Mouse (Mus musculus): ENCODE measurements at regions not wholly inside any gene's neighbourhood (a gene's known extent, or its start where the extent isn't known, plus 50 kb on each side); places are given as distances from the start of the nearest gene placed in this dataset.

DNA sequence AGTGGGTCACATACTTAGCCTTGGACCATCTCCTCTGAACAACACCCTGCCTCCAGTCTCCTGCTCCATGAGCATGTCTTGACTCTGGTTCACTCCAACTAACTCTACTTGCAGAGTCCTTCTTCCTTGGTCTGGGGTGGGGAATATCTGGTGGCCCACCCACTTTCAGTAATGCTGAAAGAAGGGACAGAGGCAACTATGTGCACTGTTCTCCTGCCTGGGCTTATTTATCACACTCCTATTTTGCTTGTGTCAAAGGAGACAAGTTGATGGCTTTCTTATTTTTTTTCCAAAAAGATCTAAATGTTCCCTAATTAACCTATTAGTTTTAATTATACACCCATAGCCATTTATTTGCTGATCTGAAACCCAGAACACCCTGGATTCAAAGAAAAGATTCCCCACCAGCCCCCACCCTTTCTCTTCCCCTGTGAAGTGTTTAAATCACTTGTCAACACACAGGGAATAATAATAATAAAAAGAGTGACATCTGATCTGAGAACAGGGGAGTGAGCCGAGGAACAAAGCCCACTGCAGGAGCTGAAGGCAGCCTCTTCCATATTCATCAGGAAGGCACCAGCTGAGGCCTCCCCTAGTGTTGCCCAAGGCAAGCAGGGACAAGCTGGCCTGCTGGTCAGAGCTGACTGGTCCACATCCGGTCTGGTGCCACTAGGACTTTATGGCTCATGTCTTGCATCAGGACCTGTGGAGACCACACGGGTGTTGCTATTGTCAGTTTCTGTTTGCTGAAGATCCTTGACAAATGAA lies 80.8 kb upstream of the Ncam1 start:
- no peak overlapping the region for H3K9ac ChIP-seq (replicated peaks)
- 0 out of 2 replicates have a peak, but pooled peaks cover 7% of the 10 kb centered on the region for H3K27me3 ChIP-seq
- H3K36me3 ChIP-seq, result no peaks in the 10 kb centered on the region
- WGBS, result 14% methylated on average over 3 of the region's 3 CpGs
- no peak overlapping the region for H3K4me3 ChIP-seq
- H3K4me1 ChIP-seq, result peaks cover 11% of the 10 kb centered on the region
- ATAC-seq (replicated peaks), result peak; percentile 95
- no peaks in the 10 kb centered on the region for H3K9me3 ChIP-seq
- H3K27ac ChIP-seq (replicated peaks), result no peak overlapping the region
- H3K4me2 ChIP-seq (replicated peaks), result no peak overlapping the region

DNA sequence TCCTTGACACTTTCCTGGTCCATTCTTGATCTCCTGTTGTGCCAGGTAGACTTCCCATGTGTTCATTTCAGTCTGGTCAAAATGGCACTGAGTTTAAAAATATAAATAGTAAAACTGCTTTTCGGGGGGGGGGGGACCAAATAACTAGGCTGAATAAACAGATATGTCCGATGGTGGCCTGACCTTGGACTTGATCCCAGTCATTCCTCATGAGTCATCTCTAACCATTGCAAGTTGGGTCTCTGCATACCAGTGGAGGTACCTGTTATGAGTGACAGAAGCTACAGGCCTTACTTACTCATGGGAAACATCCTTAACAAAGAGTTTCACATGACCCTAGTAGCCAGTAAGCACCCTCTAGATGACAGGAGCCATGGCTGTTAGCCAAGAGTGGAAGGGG lies 76.2 kb upstream of the Ncam1 start:
- H3K4me1 ChIP-seq, result peaks cover 14% of the 10 kb centered on the region
- H3K9me3 ChIP-seq, result no peaks in the 10 kb centered on the region
- WGBS, result 92% methylated on average over 2 of the region's 2 CpGs
- 0 out of 2 replicates have a peak, but pooled peaks cover 7% of the 10 kb centered on the region for H3K27me3 ChIP-seq
- H3K4me3 ChIP-seq, result no peak overlapping the region
- no peak for ATAC-seq (replicated peaks)
- no peak overlapping the region for H3K27ac ChIP-seq (replicated peaks)
- H3K36me3 ChIP-seq, result no peaks in the 10 kb centered on the region
- no peak overlapping the region for H3K4me2 ChIP-seq (replicated peaks)
- no peak overlapping the region for H3K9ac ChIP-seq (replicated peaks)

GRCm38 (mm10) chr9:49873550-49873949 lies 74.8 kb upstream of the Ncam1 start:
- Histone ChIP-seq H3K4me1 (peaks cover 4% of the 10 kb centered on the region), H3K36me3 (no peaks in the 10 kb centered on the region), H3K4me2 (replicated peaks) (peak overlapping the region; percentile 38), H3K9ac (replicated peaks) (peak overlapping the region; percentile 33), H3K4me3 (peak overlapping the region; percentile 22), H3K9me3 (no peaks in the 10 kb centered on the region), H3K27me3 (0 out of 2 replicates have a peak, but pooled peaks cover 7% of the 10 kb centered on the region), H3K27ac (replicated peaks) (0 out of 2 replicates have a peak overlapping the region, but pooled peaks have one; percentile 20)
- ATAC-seq (replicated peaks), result peak; percentile 88
- WGBS, result 5% methylated on average over 3 of the region's 3 CpGs

DNA sequence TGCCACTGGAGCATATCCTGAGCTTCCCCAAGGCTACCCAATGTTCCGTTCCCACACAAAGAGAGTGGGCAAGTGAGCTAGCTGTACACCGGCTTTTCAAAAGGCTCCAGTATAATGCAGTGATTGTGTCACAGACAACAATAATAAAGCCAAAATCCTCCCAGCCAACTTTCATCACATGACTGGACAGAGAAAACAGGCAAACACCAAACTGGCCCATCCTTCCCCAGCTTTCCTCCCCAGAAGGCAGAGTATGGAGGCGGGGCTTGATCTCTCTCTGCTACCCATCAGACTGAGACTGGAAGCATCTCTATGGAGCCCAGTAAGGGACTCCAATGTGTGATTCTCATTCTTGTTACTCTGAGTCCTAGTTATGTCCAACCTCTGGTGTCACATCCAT lies 52.8 kb upstream of the Ncam1 start:
- H3K27me3 ChIP-seq, result no peaks in the 10 kb centered on the region
- H3K36me3 ChIP-seq, result no peaks in the 10 kb centered on the region
- H3K4me2 ChIP-seq (replicated peaks), result no peak overlapping the region
- no peaks in the 10 kb centered on the region for H3K9me3 ChIP-seq
- H3K9ac ChIP-seq (replicated peaks), result no peak overlapping the region
- no peak overlapping the region for H3K4me3 ChIP-seq
- no peaks in the 10 kb centered on the region for H3K4me1 ChIP-seq
- 52% methylated on average over 3 of the region's 3 CpGs for WGBS
- no peak for ATAC-seq (replicated peaks)
- no peak overlapping the region for H3K27ac ChIP-seq (replicated peaks)

DNA sequence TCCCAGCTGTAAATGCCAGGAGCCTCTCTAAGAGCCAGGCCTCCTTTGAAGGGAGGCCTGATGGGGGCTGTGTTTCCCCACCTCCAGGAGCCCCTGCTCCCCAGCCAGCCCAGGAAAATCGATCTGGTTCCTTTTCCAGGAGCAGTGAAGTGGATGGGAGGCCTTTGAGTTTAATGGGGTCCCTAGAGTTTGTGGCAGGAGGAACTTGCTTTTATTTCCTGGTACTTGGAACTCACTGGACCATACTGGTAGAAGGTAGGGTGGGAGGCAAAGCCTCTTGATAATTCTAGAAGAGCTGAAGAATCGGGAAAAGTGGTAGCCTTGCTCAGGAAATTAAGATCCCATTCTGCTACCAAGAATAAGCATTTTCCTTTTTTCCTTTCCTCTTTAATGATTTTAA lies 50.7 kb upstream of the Ncam1 start:
- no peak overlapping the region for H3K27ac ChIP-seq (replicated peaks)
- H3K9me3 ChIP-seq, result no peaks in the 10 kb centered on the region

DNA sequence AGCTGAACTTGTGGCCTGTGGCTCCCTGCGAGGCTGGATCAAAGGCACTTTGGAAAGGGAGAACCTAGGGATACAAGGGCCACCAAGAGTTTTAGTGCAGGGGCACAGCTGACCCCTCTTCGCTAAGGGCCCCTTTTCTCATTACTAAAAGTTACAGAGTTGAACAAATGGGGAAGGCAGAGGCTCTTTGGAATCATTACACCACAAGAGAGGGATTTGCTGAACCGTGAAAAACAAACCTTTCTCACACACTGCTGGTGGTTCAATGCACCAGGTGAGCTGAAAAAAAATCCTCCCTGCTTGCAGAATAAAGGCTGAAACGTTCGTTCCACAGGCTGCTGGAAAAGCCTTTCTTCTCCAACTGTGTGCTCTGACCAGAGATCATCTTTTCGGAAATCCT lies 50.2 kb upstream of the Ncam1 start:
- Histone ChIP-seq H3K4me1 (no peaks in the 10 kb centered on the region), H3K27me3 (no peaks in the 10 kb centered on the region), H3K9me3 (no peaks in the 10 kb centered on the region), H3K27ac (replicated peaks) (no peak overlapping the region), H3K4me2 (replicated peaks) (no peak overlapping the region), H3K9ac (replicated peaks) (no peak overlapping the region), H3K4me3 (no peak overlapping the region), H3K36me3 (no peaks in the 10 kb centered on the region)
- no peak for ATAC-seq (replicated peaks)
- 7% methylated on average over 6 of the region's 6 CpGs for WGBS

More for the DNA sequence above, 50.7 kb upstream of the Ncam1 start:
- Histone ChIP-seq H3K4me3 (no peak overlapping the region), H3K27me3 (no peaks in the 10 kb centered on the region), H3K9ac (replicated peaks) (no peak overlapping the region), H3K36me3 (no peaks in the 10 kb centered on the region), H3K4me1 (no peaks in the 10 kb centered on the region), H3K4me2 (replicated peaks) (no peak overlapping the region)
- WGBS, result 36% methylated on average over 2 of the region's 2 CpGs
- ATAC-seq (replicated peaks), result no peak

All from forebrain, embryonic 15.5 days (tissue).